Mouse (Mus musculus) spleen, adult 2 months (tissue): ENCODE data around the gene Zcchc14. TPM values are rescaled to one million over a fixed set of nuclear protein-coding genes. Genes with fewer than 3 reads are reported as not detected.

Experiments used
- DNase-seq, 2 experiments: peaks; one replicate each; pipeline versions ENCODE4 v3.0.0 to v3.0.0-alpha.2; 2012 to 2021; ENCODE audit warnings: low spot score in 2 of 2, low read depth in 1 of 2
- H3K27ac ChIP-seq: fragments of 200-500 bp; 2 replicates; pipeline ENCODE4 v1.5.1; 2012; ENCODE audit warnings: low read length, inconsistent platforms; ENCODE audit not compliant: insufficient read depth
- H3K27me3 ChIP-seq: fragments of 200-500 bp; 2 replicates; pipeline ENCODE4 v1.6.1; 2012; ENCODE audit warnings: mild to moderate bottlenecking, moderate library complexity, low read length, inconsistent platforms; ENCODE audit not compliant: control insufficient read depth, insufficient read depth
- H3K36me3 ChIP-seq: fragments of 200-500 bp; 2 replicates; pipeline ENCODE4 v1.6.1; 2012; ENCODE audit warnings: mild to moderate bottlenecking, low read length, inconsistent platforms; ENCODE audit not compliant: control insufficient read depth, insufficient read depth
- H3K4me1 ChIP-seq: fragments of 200-500 bp; 2 replicates; pipeline ENCODE4 v1.6.1; 2011; ENCODE audit warnings: inconsistent platforms; ENCODE audit not compliant: control insufficient read depth, insufficient read depth, insufficient read length
- H3K4me3 ChIP-seq: fragments of 200-500 bp; 2 replicates; pipeline ENCODE4 v1.5.1; 2011; ENCODE audit warnings: mild to moderate bottlenecking, inconsistent platforms; ENCODE audit not compliant: insufficient read depth, insufficient read length; ENCODE audit errors: extremely low read depth
- CTCF ChIP-seq: fragments of 200-500 bp; IDR thresholded peaks from 2 replicates; pipeline ENCODE4 v1.5.1; 2011; ENCODE audit warnings: mild to moderate bottlenecking, inconsistent platforms; ENCODE audit not compliant: insufficient read depth, insufficient read length, insufficient replicate concordance; ENCODE audit errors: extremely low read depth
- POLR2A ChIP-seq: fragments of 200-500 bp; IDR thresholded peaks from 2 replicates; pipeline ENCODE4 v1.6.1; 2011; ENCODE audit warnings: low read depth, low read length, inconsistent platforms
- WGBS: fragments of 180-500 bp; shearing (Covaris S2); methylation state at CpG from one replicate; pipeline ENCODE4 v1.1.7; 2018; 5-methylcytosine and 5-hydroxymethylcytosine counted together
- polyA plus RNA-seq: library from polyadenylated mRNA; depleted of rRNA; stranded (reverse); fragments of >200 nt; gene quantifications from 2 replicates; pipeline ENCODE4 v1.2.3, GENCODE M21; 2012

Gene Zcchc14
- polyA plus RNA-seq, 1 experiment: 8.2 TPM

DNA sequence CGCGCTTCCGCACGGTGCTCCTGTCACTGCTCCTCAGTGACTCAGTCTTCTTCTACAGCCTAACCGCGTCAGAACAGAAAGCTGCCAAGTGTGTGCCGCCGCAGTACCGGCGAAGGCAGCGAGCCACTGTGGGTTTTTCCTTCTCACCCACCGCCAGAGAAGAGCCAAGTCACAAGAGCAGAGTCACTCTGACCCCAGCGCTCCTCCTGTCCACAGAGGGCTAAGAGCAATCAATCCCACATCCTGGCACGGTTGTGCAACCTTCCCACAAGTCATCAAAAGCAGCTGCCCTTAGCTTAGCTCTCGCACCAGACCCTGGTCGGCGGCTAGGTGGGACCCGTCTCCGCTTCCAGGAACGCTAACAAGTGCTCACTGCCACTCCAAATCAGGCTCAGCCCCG is 82.4 kb downstream of the Zcchc14 start:
- Histone ChIP-seq H3K36me3 (no peaks in the 10 kb centered on the region), H3K27ac (no peak overlapping the region), H3K27me3 (no peaks in the 10 kb centered on the region), H3K4me3 (no peak overlapping the region), H3K4me1 (no peaks in the 10 kb centered on the region)
- 65% methylated on average over 21 of the region's 21 CpGs for WGBS
- TF ChIP-seq CTCF: no peak
- no peak for TF ChIP-seq POLR2A
- no peak for DNase-seq

DNA sequence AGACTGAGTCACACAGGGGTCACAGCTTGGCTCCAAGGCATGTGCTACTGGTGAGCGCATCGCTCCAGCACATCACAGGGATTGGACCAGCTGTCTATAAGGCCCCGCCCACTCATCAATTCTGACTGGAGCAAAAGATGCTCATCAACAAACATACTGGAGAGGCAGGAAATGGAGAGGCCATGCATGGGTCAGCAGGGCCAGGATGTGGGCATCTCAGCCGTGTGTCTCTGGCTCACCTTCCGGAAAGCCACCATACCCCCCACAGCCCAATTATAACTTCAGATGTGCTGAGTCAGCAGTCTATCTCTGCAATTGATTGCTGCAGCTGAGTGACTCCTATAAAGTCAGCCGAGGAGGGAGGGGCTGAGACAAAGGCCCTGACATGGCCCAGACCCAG is 84.4 kb downstream of the Zcchc14 start:
- Histone ChIP-seq H3K27me3 (no peaks in the 10 kb centered on the region), H3K36me3 (peaks cover 2% of the 10 kb centered on the region; the same call in 1 of the 2 replicates), H3K4me3 (no peak overlapping the region), H3K4me1 (no peaks in the 10 kb centered on the region), H3K27ac (no peak overlapping the region)
- DNase-seq: no peak
- WGBS: 74% methylated on average over 6 of the region's 6 CpGs
- TF ChIP-seq POLR2A (no peak), CTCF (no peak)

DNA sequence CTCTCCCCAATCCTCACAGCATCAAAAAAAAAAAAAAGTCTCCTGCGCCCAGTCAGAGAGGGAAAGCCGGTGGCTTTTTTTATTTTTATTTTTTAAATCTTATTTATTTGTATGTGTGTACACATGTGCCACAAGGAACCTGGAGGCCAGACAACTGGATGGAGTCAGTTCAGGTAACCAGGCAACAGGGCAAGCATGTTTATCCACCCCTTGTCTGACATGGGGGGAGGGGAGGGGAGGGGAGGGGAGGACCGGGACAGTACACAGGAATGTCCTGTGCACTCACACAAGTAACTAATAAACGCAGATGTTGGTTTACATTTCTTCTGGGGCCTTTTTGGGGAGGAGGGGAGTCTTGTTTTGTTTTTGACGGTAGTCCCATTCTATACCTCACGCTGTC is 89.0 kb downstream of the Zcchc14 start:
- H3K4me1 ChIP-seq: no peaks in the 10 kb centered on the region
- TF ChIP-seq CTCF (no peak), POLR2A (no peak)
- WGBS: 90% methylated on average over 6 of the region's 6 CpGs
- no peak for DNase-seq
- H3K27ac ChIP-seq: no peak overlapping the region
- no peak overlapping the region for H3K4me3 ChIP-seq
- H3K27me3 ChIP-seq: no peaks in the 10 kb centered on the region
- H3K36me3 ChIP-seq: peaks cover 7% of the 10 kb centered on the region

DNA sequence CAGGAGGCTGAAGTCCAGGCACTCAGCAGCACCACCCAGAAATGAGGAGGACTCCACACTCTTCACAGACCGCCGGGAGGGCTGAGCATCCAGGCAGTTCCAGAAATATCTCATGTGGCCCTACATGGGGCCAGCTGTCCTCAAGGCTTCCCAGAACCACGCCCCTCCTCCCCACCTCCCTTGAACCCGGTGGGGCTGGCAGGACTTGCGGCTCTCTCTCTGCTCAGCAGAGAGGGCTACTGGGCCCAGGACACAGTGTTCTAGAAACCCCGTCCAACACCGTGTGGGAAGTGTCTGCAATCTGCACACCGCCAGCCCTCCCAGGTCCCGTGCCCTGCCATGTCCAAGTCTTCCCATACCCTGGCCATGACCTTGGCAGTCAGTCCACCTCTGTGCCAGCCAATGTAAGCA is 89.8 kb downstream of the Zcchc14 start:
- no peak overlapping the region for H3K27ac ChIP-seq
- no peaks in the 10 kb centered on the region for H3K27me3 ChIP-seq
- no peak for DNase-seq
- no peak overlapping the region for H3K4me3 ChIP-seq
- TF ChIP-seq CTCF: no peak
- TF ChIP-seq POLR2A: no peak
- WGBS: 85% methylated on average over 9 of the region's 9 CpGs
- H3K4me1 ChIP-seq: no peaks in the 10 kb centered on the region
- peaks cover 9% of the 10 kb centered on the region for H3K36me3 ChIP-seq

DNA sequence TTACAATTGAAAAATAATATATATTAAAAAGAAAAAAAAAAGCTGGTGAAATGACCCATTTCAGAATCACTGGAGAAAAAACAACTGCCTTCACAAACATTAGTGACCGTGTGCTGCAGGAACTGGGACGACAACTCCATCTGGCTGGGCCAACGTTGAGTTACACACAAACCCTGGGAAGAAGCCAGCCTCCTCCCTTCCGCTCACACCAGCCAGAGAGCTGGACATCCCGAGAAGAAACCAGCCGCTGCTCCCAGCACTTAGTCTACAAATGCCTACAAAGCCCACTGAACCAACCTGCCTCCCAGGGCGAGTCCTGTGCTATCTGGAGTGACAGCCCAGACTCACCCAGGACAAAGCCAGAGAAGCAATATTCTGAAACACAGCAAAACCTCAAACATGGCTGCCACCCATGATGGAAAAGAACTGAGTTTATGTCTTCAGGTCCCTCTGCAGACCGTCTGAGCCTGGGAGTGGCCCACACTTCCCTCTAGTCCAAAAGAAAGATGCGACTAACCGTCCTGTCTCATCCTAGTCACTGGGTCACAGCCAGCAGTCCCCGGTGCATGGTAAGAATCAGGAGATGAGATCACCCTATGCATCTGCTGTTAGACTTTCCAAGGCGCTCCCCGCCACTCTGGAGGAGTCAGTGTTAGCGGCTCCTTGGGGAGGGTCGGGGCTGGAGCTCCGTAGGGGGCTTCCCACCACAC is 90.9 kb downstream of the Zcchc14 start:
- no peak overlapping the region for H3K27ac ChIP-seq
- no peak for TF ChIP-seq CTCF
- TF ChIP-seq POLR2A: no peak
- peaks cover 9% of the 10 kb centered on the region for H3K36me3 ChIP-seq
- H3K4me3 ChIP-seq: no peak overlapping the region
- no peaks in the 10 kb centered on the region for H3K4me1 ChIP-seq
- DNase-seq: no peak
- 91% methylated on average over 16 of the region's 16 CpGs for WGBS
- H3K27me3 ChIP-seq: no peaks in the 10 kb centered on the region

DNA sequence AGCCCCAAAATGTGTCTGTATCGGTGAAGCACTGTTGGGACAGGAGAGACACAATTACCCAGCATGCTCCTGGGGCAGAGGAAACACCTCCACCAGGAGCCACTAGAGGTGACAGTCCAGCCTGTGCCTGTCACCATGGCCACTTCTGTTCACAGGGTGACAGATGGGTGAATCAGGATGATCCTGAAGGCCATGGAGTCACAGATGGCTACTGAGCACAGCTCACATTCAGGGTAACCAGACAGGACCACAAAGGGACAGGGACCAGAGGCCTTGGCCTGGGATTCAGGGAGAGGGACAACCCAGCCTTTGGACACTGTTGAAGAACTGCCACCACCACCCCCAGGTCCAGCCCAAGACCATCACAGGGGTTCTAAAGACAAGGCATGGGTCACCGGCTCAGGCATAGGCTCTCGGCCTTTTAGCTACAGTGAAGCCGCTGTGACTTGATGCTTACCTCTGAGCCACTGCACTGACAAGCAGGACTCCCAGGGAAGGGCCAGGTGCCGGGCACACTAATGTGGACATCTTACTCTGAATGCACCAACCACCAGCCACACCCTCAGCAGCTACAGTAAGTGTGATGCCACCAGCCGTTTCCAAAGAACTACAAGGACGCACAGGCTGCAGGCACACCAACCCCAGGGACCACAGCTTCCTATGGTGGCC is 92.1 kb downstream of the Zcchc14 start:
- Histone ChIP-seq H3K4me1 (no peaks in the 10 kb centered on the region), H3K36me3 (peaks cover 11% of the 10 kb centered on the region), H3K27me3 (no peaks in the 10 kb centered on the region), H3K27ac (no peak overlapping the region), H3K4me3 (no peak overlapping the region)
- TF ChIP-seq POLR2A: no peak
- TF ChIP-seq CTCF: no peak
- no peak for DNase-seq
- 84% methylated on average over 7 of the region's 7 CpGs for WGBS

DNA sequence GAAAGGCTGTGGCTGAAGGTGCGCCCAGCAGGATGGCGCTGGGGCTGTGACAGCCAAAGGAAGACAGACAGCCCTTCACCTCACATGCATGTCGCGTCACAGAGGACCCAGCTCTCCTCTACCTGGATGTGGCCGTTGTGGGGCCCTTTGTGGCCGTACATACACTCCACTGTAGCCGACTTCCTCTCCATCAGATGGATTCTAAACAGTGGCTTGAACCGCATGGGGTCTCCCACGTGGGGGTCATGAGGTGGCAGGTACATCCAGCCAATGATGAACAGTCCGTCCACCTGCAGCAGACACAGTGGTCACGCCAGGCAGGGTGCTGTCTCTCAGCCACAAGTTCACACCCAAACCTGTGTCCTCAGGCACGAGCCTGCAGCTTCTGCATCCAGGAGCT is 92.9 kb downstream of the Zcchc14 start:
- Histone ChIP-seq H3K4me1 (no peaks in the 10 kb centered on the region), H3K27me3 (no peaks in the 10 kb centered on the region), H3K4me3 (no peak overlapping the region), H3K27ac (no peak overlapping the region), H3K36me3 (peaks cover 16% of the 10 kb centered on the region)
- no peak for DNase-seq
- WGBS: 90% methylated on average over 12 of the region's 12 CpGs
- TF ChIP-seq POLR2A (no peak), CTCF (no peak)
